Mouse (Mus musculus) layer of hippocampus, adult 11-12 months (tissue): ENCODE measurements around the gene Aplp1.
"Not testable (repeated sequence)": the region's sequence is repeated elsewhere in the genome, so short reads cannot be mapped to it uniquely, and the experiment has no call there.

Experiments used
- DNase-seq: peaks from one replicate; pipeline ENCODE4 v3.0.0; 2022; ENCODE audit warnings: low spot score

The Aplp1 gene

DNA sequence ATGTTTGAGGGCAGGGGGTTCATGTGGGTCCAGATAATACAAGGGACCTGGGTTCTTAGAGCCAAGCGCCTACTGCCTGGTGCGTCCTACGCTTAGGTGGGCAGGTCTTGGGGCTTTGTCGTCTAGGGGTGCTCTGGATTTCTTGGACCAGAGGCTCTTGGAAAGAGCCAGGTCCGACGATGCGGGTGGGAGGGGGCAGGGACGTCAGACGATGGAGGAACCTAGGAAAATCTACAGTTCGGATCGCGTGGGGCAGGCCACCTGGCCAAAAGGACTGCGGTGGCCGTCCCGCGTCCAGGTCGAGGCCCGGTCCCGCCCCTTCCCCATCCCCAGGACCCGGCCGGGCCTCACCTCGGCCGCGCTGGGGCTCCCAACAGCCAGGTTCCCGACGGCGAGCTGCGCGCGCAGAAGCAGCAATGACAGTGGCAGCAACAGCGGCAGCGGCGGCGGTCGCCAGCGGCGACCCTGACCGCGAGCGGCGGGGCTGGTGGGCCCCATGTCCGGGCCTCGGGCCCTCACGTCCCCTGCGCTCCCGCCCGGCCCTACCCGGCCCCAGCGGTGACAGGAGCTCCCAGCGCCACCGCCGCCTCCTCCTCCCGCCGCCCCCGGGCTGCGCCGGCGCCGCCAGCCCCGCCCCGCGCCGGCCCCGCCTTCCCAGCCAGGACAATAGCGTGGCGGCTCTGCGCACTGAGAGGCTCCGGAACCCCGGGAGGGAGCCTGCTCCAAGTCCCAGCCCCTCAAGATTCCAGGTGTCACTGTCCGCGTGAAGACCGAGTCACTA is at the start of gene Aplp1:
Gene Aplp1, minus strand, starts transcription at position 565 of the 781 bp plus-strand sequence.
- peak; percentile 86 for DNase-seq

DNA sequence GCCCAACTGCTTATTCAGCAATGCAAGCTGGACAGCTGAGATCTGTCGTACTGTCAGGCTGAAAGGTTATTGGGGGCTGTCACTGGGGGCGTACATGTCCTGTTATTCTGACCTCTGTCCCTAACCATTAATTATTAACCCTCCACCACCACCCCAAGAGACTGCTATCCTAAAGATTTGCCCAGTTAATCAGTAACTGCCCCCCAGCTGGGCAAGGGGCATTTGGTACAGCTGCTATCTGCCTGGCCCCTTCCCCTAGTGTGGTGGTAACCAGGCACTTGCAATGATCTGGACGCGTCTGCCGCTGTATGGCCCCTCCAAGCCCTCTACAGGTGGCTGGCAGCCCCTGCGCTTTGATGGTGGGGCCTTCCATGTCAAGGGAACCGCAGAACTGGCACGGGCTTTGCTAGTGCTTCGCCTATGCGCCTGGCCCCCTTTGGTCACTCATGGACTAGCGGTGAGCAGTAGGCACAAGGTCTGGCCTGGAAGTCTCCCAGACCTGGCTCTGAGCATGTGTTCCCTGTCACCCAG is 48.1 kb upstream of the Aplp1 start, which contains the start of gene Prodh2:
Gene Prodh2, plus strand, starts transcription at position 222 of the 531 bp plus-strand sequence.
- no peak for DNase-seq

DNA sequence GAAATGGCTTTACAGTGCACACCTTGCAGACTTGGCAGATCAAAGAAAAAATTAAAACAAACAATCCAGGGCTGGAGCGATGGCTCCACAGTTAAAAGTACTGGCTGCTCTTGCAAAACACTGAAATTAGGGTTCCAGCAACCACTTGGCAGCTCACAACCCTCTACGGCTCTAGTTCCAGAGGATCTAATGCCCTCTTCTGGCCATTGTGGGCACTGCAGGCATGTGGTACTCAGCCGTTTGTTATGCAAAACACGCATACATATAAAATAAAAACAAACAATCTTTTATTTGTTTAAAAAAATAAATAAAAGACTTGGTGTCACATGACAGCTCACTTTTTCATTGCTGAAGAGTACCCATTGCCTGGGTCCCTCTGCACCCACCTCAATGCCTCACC is 47.4 kb upstream of the Aplp1 start:
- DNase-seq, result peak; percentile 81

DNA sequence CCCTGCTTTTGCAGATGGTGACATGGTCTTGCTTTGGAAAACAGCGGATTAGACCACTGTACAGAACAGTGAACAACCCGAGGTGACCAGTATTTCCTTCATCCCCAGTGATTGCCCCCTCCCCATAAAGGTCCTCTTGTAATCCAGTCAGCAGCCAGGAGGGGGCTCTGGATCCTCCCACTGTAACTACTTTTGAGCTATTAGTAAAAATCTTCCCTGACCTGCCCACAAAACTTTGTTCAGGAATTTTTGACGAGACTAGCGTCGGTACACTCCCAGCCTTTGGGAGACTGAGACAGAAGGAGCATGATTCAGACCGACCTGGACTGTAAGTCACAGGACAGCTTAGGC is 45.6 kb upstream of the Aplp1 start:
- no peak for DNase-seq

DNA sequence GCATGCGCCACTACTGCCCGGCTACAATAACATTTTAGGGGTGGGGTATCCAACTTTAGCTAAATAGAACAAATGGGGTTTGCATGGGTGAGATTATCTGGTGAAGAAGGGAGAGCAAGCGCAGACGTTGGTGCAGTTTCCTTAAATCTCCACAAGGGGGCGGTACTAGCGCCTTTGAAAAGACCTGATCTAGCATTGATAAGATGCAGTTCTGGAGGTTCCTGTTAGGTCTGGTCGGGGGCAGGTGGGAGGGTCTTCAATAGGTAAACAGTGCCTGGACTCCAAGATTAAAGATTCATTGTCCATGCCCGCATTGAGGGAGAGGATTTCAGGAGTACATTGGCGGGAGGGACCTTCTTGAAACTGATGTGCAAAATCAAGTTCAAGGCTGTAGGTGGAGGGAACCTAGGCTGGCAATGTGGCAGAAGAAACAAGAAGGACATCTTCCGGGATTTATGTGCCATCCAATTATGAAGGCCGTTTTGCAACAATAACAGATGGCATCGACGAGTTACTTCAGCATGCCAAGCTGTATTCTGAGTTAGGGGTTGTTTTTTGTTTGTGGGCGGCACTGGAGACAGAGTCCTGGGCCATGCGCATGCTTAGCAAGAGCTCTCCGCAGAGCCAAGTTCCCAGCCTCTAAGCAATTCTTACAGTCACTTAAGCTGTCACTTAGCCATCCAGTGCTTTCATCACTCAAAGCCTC is 45.1 kb upstream of the Aplp1 start:
- DNase-seq, result peak; percentile 55

DNA sequence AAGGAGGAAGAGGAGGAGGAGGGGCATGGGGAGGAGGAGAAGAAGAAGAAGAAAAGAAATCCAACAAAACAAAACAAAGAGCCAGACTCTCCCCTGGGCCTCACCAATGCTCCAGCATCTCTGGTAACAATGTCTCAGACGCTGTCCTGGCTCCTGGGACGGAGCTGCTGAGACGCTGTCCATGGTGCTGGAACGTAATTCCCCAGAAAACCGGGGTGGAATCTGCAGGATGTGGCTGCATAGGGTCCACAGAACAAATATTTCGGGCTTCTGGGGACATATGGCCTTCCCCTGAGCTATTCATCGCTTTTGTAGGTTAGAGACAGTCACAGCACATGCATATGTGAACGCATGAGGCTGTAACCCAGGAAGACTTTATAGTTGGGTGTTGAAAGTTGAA is 38.9 kb upstream of the Aplp1 start:
- no peak for DNase-seq

DNA sequence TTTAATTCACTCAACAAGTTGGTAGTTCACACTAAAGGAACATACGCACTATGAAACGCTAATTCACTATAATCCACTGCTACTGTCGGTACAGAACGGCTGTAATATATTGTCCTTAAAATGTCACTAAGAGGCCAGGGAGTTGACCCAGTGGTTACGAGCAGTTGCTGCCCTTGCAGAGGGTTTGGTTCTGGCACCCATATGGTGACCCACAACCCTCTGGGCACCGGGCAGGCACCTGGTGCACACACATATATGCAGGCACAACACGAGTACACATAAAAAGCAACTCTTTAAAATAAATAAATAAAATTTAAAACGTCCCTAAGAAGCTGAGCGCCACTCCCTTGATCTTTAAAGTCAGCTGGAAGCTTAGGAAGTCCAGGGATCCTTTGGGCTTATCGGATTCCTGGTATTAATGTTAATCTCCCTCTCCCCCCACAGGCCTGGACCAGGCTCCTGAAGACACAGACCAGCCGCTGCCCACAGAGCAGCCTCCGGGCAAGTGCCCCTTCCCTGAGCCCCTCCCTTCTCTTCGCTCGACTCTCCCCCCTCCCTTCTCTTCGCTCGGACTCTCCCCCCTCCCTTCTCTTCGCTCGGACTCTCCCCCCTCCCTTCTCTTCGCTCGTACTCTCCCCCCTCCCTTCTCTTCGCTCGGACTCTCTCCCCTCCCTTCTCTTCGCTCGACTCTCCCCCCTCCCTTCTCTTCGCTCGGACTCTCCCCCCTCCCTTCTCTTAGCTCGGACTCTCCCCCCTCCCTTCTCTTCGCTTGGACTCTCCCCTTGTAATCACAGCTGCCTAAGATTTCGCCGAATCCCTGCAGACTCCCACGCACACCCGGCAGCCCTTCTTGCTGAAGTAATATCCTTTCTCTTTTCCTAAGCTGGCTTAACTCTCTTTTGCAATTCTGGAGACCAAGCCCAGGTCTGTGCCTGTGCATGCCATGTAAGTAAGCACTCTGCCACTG is 32.4 kb upstream of the Aplp1 start:
- DNase-seq, result peak; percentile 45

DNA sequence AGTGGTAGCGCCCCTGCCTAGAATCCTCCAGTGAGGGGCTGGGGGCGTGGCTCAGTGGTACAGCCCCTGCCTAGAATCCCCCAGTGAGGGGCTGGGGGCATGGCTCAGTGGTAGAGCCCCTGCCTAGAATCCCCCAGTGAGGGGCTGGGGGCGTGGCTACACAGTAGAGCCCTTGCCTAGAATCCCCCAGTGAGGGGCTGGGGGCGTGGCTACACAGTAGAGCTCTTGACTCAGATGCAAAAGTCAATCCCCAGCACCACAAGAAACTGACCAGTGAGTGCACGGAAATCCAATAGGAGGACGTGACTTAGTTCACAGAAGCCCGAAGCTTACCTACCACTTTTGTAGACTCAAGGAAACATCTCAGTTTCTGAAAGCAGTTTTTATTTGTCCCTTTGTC is 30.8 kb upstream of the Aplp1 start:
- not testable (repeated sequence) for DNase-seq

DNA sequence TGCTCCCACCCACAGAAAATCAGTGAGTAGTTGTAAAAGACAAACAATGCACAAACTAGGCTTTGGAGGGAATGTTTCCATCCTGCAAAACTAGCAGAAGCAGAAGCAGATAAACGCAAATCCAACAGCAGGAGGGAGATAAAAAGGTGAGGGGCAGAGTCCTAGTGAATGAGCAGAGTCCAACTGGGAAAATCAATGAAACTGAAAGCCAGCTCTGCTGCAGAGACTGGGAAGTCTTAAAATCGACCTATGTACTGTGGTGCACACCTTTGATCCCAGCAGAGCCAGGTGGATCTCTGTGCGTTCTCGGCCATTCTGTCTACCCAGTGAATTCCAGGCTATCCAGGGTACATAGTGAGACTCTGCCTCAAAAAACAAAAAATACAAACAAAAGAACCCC is 29.7 kb upstream of the Aplp1 start:
- no peak for DNase-seq

DNA sequence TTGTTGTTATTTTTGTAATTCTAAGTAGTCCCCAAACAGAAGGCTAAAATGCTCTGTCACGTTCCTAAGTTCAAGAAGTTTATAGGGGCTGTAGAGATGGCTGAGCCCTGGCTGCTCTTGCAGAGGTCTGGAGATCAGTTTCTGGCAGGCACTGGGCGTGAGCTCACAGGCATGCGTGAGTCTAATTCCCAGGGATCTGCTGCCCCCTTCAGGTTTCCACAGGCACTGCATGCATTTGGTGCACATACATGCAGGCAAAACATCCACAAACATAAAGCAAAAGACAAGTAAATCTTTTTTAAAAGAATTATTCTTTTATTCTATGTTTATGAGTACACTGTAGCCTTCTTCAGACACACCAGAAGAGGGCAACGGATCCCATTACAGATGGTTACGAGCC is 27.1 kb upstream of the Aplp1 start:
- peak; percentile 45 for DNase-seq

DNA sequence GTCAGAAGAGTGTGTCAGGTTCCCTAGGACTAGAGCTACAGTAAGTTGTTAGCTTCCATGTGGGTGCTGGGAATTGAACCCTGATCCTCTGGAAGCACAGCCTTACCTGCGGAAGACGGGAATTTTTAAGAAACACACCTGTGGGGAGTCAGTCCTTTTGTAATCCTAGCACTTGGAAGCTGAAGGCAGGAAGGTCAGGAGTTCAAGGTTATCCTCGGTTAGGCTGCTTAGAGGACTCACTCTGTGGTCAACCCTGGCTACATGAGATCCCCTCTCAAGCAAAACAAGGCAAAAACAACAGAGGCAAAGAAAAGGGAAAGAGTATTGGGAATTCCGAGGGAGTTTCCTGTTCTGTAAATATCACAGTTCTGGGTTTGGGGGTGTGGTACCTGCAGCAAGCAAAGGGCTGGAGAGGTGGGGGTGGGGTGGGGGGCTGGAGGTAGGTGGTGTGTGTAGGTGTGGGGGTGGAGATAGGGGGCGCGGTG is 19.5 kb upstream of the Aplp1 start:
- no peak for DNase-seq

DNA sequence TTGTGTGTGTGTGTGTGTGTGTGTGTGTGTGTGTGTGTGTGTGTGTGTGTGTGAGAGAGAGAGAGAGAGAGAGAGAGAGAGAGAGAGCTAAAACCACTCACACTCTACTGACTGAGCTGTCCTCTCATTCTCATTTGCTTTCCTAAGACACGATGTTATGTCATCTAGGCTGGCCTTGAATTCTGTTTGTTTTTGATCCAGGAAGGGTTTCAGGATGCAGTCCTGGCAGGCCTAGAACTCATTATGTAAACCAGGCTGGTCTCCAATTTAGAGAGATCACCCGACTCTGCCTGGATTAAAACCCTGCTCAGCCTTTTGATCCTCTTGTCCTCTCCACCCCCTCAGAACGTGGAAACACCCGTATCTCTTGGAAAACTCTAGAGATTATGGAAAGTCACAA is 18.7 kb upstream of the Aplp1 start:
- no peak for DNase-seq

DNA sequence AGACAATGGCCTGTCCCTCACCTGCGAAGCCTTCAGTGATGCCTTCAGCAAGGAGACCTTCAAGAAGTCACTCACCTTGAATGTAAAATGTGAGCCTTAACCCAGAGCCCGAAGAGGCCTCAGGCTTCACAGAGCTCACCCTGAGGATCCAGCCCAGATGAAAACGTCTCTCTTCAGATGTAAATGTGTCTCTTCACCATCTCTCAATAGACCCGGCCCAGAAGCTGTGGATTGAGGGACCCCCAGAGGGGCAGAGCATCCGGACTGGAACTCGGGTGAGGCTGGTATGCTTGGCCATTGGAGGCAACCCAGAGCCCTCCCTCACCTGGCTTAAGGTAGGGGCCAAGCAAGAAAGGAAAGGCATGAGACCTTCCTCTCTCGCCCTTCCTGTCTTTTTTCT is 18.2 kb upstream of the Aplp1 start:
- no peak for DNase-seq

DNA sequence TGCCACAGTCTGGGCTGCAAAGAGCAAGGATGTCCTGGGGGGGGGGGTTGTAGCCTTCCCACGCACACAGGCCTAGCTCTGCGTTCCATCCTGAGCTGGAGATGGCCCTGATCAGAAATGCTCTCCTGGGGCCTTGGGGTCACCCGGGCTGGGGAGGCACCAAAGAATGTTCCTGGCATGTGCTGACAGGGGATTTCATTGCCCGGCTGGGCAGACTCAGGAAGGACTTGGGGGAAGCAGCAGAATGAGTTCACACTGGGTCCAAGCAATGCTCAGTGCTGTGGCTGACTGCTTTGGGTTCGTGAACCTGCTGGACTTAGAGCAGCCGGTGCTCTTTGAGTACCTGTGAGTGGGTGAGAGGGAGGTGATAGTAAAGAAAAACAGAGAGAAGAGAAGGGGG is 14.1 kb upstream of the Aplp1 start:
- no peak for DNase-seq

DNA sequence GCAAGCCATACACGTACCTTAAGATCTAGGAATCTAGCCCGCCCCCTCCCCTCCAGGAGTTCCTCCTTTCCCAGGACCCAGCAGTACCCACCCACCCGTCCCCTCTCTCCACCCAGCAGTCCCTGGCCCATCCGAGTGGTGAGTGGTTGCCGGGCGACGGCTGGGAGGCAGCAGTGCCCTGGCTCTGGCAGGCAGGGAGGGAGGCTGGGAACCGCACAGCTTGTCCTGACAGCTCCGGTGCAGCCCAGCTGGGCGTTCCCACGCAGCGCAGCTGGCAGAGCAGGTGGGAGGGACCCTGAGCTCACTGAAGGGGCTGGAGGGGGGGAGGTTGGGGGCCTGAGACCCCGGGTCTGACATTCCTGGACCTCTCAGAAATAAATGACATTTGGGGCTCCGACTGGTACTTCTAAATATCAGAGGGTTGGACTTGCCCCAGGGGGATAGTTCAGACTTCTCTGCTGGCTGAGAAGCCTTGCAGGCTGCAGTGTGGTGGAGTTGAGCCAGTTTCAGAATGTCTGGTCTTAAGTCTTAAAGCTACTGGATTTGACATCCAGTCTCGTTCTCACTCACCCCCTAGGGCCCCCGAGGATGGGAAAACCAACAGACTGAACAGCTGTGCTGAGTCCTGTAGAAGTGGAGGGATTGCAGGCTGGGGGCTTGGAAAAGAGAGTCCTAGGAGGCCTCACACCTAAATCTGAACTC is 12.4 kb upstream of the Aplp1 start, which contains the start of the genes Kirrel2 and Nphs1:
Gene Kirrel2, minus strand, starts transcription at position 62 of the 702 bp plus-strand sequence.
Gene Nphs1, plus strand, starts transcription at position 687 of the 702 bp plus-strand sequence.
- DNase-seq, result peak; percentile 74

DNA sequence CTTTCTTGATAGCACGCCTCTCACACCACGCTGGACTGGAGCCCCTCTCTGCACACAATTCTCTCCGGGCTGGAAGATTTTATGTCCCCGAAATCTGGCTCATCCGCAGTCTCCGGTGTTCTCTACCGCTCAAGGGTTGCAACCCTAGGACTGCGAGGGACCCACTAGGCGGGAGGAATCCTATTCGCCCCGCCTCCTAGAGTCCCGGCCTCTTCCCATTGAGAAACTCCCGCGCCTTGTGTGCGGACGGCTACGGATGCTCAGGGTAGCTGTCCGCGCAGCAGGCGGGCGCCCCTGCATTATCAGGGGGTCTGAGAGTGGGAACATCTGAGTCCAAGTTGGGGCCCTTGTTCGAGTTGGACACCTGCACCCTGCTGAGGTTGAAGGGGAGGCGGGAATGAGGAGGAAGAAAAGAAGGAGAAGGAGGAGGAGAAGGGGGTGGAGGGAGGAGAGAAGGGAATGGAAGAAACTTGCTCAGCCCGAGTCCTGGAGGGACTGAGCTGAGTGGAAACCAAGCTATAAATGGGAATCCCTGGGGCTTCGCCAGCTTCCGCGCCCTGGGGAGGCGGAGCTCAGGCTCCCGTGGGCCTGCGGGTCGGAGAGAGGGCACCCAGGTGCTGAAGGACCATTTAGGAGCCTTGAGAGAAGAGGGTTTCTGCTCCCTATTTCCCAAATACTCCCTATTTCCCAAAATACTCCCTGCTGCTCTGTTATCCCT is 11.7 kb upstream of the Aplp1 start:
- no peak for DNase-seq

DNA sequence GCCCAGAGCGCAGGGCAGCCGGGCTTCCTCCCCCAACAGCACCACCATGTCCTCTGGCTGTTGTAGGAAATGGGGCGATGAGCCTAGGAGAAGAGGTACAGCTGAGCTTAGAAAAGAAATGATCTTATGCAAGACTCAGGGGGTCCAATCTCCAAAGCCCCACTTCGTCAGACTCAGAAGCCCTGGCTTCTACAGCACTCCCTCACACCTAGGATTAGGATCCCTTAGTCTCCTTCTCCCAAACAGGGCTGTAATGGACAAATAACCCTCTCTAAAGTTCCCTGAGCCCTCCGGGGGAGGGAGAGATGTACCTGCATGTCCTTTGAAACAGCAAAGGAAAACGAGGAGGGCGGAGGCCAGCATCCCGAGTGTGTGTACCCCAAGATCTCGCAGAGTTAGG is 11.2 kb upstream of the Aplp1 start:
- DNase-seq, result no peak

DNA sequence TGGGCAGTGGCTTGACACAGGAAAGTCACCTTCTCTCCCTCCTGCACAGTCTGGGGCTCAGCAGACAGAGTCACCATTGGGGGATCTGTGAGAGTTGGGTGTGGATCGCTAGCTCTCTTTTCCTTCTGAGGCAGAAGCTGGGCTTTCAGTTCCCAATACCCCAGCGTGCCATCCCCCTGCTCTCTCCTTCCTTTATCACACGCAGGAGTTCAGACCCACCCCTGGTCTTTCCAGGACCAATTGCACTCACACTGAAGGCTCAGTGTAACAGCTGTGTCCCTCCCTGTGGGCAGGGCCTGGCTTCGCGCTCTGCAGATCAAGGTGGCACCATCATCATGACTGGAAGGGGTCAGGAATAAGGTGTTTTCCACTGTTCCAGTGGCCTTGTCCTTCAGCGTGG is 8.9 kb upstream of the Aplp1 start:
- DNase-seq, result no peak

DNA sequence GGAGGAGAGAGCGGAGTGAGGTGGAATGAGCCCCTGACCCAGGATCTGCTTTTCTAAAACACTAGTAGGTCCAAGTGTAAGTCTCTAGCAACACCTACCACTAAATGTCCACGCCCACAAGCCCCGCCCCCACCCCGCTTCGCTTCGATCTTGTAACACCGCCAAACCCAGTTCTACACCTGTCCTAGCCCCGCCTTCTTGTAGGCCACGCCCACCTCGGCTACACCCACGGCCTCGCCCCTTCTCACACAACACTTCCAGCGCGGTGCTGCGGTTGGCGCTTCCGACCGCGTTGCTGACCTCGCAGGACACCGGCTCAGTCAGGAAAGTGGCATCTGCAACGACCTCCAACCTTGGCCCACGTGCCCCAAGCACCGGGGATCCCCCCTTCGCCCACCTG is 8.4 kb upstream of the Aplp1 start:
- no peak for DNase-seq

DNA sequence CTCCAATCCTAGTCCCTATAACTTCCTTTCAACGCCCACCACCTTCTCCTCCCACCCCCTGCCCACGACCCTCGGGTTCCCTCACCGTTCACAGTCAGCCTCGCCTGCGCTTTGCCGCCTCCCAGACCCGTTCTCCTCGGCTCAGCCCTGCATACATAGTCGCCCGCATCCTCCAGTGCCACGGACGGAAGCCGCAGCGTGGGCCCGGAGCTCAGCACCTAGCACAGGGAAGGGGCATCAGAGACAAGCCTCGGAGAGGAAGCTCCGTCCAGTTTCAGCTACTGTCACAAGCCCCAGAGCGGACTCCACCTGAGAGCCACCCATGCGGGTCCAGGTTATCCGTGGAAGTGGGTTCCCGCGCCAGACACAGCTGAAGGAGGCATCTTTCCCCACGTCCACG is 8.0 kb upstream of the Aplp1 start:
- no peak for DNase-seq

DNA sequence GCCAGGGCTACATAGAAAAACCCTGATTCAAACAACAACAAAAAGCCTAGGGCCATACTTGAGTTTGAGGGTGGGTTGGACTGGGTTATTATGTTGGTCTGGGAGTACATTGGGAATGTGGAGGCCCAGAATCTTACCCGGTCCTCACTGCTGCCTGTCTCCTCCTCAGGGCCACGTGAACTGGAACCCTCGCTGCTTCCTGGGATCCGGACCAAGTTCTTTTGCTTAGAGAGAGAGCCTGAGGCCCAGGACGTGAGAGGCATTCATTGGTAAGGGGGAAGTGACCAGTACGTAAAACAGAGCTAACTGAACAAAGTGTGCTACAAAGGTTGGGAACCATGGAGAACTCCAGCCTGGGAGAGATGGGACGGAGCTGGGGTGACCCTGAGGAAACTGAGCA is 4.9 kb upstream of the Aplp1 start:
- DNase-seq, result no peak
